Mouse (Mus musculus): ENCODE measurements around the gene Glipr2. TPM values are rescaled to one million over a fixed set of nuclear protein-coding genes. Genes with fewer than 3 reads are reported as not detected.

Gene Glipr2
- 112 and 136 TPM in 2 replicates for polyA plus RNA-seq (2014; fragmentation: Nextera tagmentation; extraction: Ambion mirVana)

GRCm38 (mm10) chr4:43957292-43957845, at the start of gene Glipr2:
Glipr2 (plus strand) TSS chr4:43957401.
- peak; percentile 87 for ATAC-seq (replicated peaks; ENCODE audit: insufficient number of reproducible peaks, low FRiP score, low TSS enrichment)
- H3K27me3 ChIP-seq (ENCODE audit: control insufficient read depth, insufficient read depth, low read length): no peaks in the 10 kb centered on the region
- H3K27ac ChIP-seq (ENCODE audit: low read depth, low read length): peak within 1 kb of the TSS; percentile 92
- peak within 1 kb of the TSS; percentile 97 for H3K4me2 ChIP-seq
- peak within 1 kb of the TSS; percentile 85 for H3K4me3 ChIP-seq (ENCODE audit: low read depth, low read length)
- H3K9me3 ChIP-seq (replicated peaks; ENCODE audit: control insufficient read depth, low read length): no peaks in the 10 kb centered on the region
- H3K9ac ChIP-seq (ENCODE audit: low read depth, low read length): peak within 1 kb of the TSS; percentile 91
- WGBS (ENCODE audit: insufficient replicate concordance): under 1% methylated on average over 45 of the region's 45 CpGs
- H3K36me3 ChIP-seq (ENCODE audit: control insufficient read depth, insufficient read depth, low read length): no peaks in the 10 kb centered on the region
- H3K4me1 ChIP-seq (ENCODE audit: control insufficient read depth, insufficient read depth, low read length): peaks cover 19% of the 10 kb centered on the region

GRCm38 (mm10) chr4:43918221-43918620, 39.0 kb upstream of the Glipr2 start:
- H3K4me2 ChIP-seq: no peak overlapping the region
- no peak overlapping the region for H3K27ac ChIP-seq (ENCODE audit: low read depth, low read length)
- H3K9ac ChIP-seq (ENCODE audit: low read depth, low read length): no peak overlapping the region
- H3K27me3 ChIP-seq (ENCODE audit: control insufficient read depth, insufficient read depth, low read length): no peaks in the 10 kb centered on the region
- 89% methylated on average over 5 of the region's 5 CpGs for WGBS (ENCODE audit: insufficient replicate concordance)
- no peaks in the 10 kb centered on the region for H3K9me3 ChIP-seq (replicated peaks; ENCODE audit: control insufficient read depth, low read length)
- ATAC-seq (replicated peaks; ENCODE audit: insufficient number of reproducible peaks, low FRiP score, low TSS enrichment): no peak
- peaks cover 11% of the 10 kb centered on the region for H3K36me3 ChIP-seq (ENCODE audit: control insufficient read depth, insufficient read depth, low read length)
- H3K4me3 ChIP-seq (ENCODE audit: low read depth, low read length): no peak overlapping the region
- no peaks in the 10 kb centered on the region for H3K4me1 ChIP-seq (ENCODE audit: control insufficient read depth, insufficient read depth, low read length)

GRCm38 (mm10) chr4:43920602-43921001, 36.6 kb upstream of the Glipr2 start:
- no peaks in the 10 kb centered on the region for H3K27me3 ChIP-seq (ENCODE audit: control insufficient read depth, insufficient read depth, low read length)
- H3K4me1 ChIP-seq (ENCODE audit: control insufficient read depth, insufficient read depth, low read length): no peaks in the 10 kb centered on the region
- no peak overlapping the region for H3K9ac ChIP-seq (ENCODE audit: low read depth, low read length)
- H3K36me3 ChIP-seq (ENCODE audit: control insufficient read depth, insufficient read depth, low read length): peaks cover 13% of the 10 kb centered on the region
- H3K9me3 ChIP-seq (replicated peaks; ENCODE audit: control insufficient read depth, low read length): no peaks in the 10 kb centered on the region
- no peak overlapping the region for H3K27ac ChIP-seq (ENCODE audit: low read depth, low read length)
- no peak overlapping the region for H3K4me3 ChIP-seq (ENCODE audit: low read depth, low read length)
- whole genome bisulfite sequencing (ENCODE audit: insufficient replicate concordance): 78% methylated on average over 1 of the region's 1 CpGs
- H3K4me2 ChIP-seq: no peak overlapping the region
- ATAC-seq (replicated peaks; ENCODE audit: insufficient number of reproducible peaks, low FRiP score, low TSS enrichment): no peak

GRCm38 (mm10) chr4:43925125-43925524, 32.1 kb upstream of the Glipr2 start:
- Histone ChIP-seq H3K27ac (ENCODE audit: low read depth, low read length) (no peak overlapping the region), H3K27me3 (ENCODE audit: control insufficient read depth, insufficient read depth, low read length) (no peaks in the 10 kb centered on the region), H3K4me3 (ENCODE audit: low read depth, low read length) (no peak overlapping the region), H3K4me2 (no peak overlapping the region), H3K9ac (ENCODE audit: low read depth, low read length) (no peak overlapping the region), H3K36me3 (ENCODE audit: control insufficient read depth, insufficient read depth, low read length) (peaks cover 32% of the 10 kb centered on the region), H3K4me1 (ENCODE audit: control insufficient read depth, insufficient read depth, low read length) (no peaks in the 10 kb centered on the region), H3K9me3 (replicated peaks; ENCODE audit: control insufficient read depth, low read length) (no peaks in the 10 kb centered on the region)
- WGBS (ENCODE audit: insufficient replicate concordance): 80% methylated on average over 6 of the region's 6 CpGs
- no peak for ATAC-seq (replicated peaks; ENCODE audit: insufficient number of reproducible peaks, low FRiP score, low TSS enrichment)

GRCm38 (mm10) chr4:43925779-43926178, 31.4 kb upstream of the Glipr2 start:
- Histone ChIP-seq H3K27ac (ENCODE audit: low read depth, low read length) (no peak overlapping the region), H3K27me3 (ENCODE audit: control insufficient read depth, insufficient read depth, low read length) (no peaks in the 10 kb centered on the region), H3K9ac (ENCODE audit: low read depth, low read length) (no peak overlapping the region), H3K9me3 (replicated peaks; ENCODE audit: control insufficient read depth, low read length) (no peaks in the 10 kb centered on the region), H3K4me1 (ENCODE audit: control insufficient read depth, insufficient read depth, low read length) (no peaks in the 10 kb centered on the region), H3K36me3 (ENCODE audit: control insufficient read depth, insufficient read depth, low read length) (peaks cover 30% of the 10 kb centered on the region), H3K4me2 (no peak overlapping the region), H3K4me3 (ENCODE audit: low read depth, low read length) (no peak overlapping the region)
- WGBS (ENCODE audit: insufficient replicate concordance): 6% methylated on average over 3 of the region's 3 CpGs
- ATAC-seq (replicated peaks; ENCODE audit: insufficient number of reproducible peaks, low FRiP score, low TSS enrichment): no peak

GRCm38 (mm10) chr4:43927826-43928225, 29.4 kb upstream of the Glipr2 start:
- 88% methylated on average over 3 of the region's 3 CpGs for WGBS (ENCODE audit: insufficient replicate concordance)
- Histone ChIP-seq H3K4me1 (ENCODE audit: control insufficient read depth, insufficient read depth, low read length) (no peaks in the 10 kb centered on the region), H3K4me3 (ENCODE audit: low read depth, low read length) (no peak overlapping the region), H3K27me3 (ENCODE audit: control insufficient read depth, insufficient read depth, low read length) (no peaks in the 10 kb centered on the region), H3K9me3 (replicated peaks; ENCODE audit: control insufficient read depth, low read length) (no peaks in the 10 kb centered on the region), H3K36me3 (ENCODE audit: control insufficient read depth, insufficient read depth, low read length) (peaks cover 30% of the 10 kb centered on the region), H3K27ac (ENCODE audit: low read depth, low read length) (no peak overlapping the region), H3K4me2 (no peak overlapping the region), H3K9ac (ENCODE audit: low read depth, low read length) (no peak overlapping the region)
- no peak for ATAC-seq (replicated peaks; ENCODE audit: insufficient number of reproducible peaks, low FRiP score, low TSS enrichment)

GRCm38 (mm10) chr4:43931877-43932276, 25.3 kb upstream of the Glipr2 start:
- Histone ChIP-seq H3K4me1 (ENCODE audit: control insufficient read depth, insufficient read depth, low read length) (no peaks in the 10 kb centered on the region), H3K9ac (ENCODE audit: low read depth, low read length) (no peak overlapping the region), H3K9me3 (replicated peaks; ENCODE audit: control insufficient read depth, low read length) (no peaks in the 10 kb centered on the region), H3K4me2 (no peak overlapping the region), H3K27ac (ENCODE audit: low read depth, low read length) (no peak overlapping the region), H3K27me3 (ENCODE audit: control insufficient read depth, insufficient read depth, low read length) (no peaks in the 10 kb centered on the region), H3K4me3 (ENCODE audit: low read depth, low read length) (no peak overlapping the region), H3K36me3 (ENCODE audit: control insufficient read depth, insufficient read depth, low read length) (peaks cover 29% of the 10 kb centered on the region)
- ATAC-seq (replicated peaks; ENCODE audit: insufficient number of reproducible peaks, low FRiP score, low TSS enrichment): no peak
- 45% methylated on average over 4 of the region's 4 CpGs for WGBS (ENCODE audit: insufficient replicate concordance)

- Histone ChIP-seq H3K4me1 (ENCODE audit: control insufficient read depth, insufficient read depth, low read length) (no peaks in the 10 kb centered on the region), H3K9me3 (replicated peaks; ENCODE audit: control insufficient read depth, low read length) (no peaks in the 10 kb centered on the region), H3K9ac (ENCODE audit: low read depth, low read length) (no peak overlapping the region), H3K27me3 (ENCODE audit: control insufficient read depth, insufficient read depth, low read length) (no peaks in the 10 kb centered on the region), H3K4me3 (ENCODE audit: low read depth, low read length) (no peak overlapping the region), H3K4me2 (no peak overlapping the region), H3K27ac (ENCODE audit: low read depth, low read length) (no peak overlapping the region), H3K36me3 (ENCODE audit: control insufficient read depth, insufficient read depth, low read length) (peaks cover 8% of the 10 kb centered on the region)
- 80% methylated on average over 4 of the region's 4 CpGs for WGBS (ENCODE audit: insufficient replicate concordance)
- no peak for ATAC-seq (replicated peaks; ENCODE audit: insufficient number of reproducible peaks, low FRiP score, low TSS enrichment)
These were observed 21.0 kb upstream of the Glipr2 start for GRCm38 (mm10) chr4:43936186-43936585.

All from heart, embryonic 11.5 days (tissue).